Mouse (Mus musculus): ENCODE results near the gene Prkar1b. TPM values are rescaled to one million over a fixed set of nuclear protein-coding genes. Genes with fewer than 3 reads are reported as not detected.
A peak's percentile ranks its signal among the peaks of the same experiment; 100 is the strongest.

Prkar1b gene
- total and polyA plus RNA-seq, 2 experiments from 2014 or later, result 303 to 392 TPM

DNA sequence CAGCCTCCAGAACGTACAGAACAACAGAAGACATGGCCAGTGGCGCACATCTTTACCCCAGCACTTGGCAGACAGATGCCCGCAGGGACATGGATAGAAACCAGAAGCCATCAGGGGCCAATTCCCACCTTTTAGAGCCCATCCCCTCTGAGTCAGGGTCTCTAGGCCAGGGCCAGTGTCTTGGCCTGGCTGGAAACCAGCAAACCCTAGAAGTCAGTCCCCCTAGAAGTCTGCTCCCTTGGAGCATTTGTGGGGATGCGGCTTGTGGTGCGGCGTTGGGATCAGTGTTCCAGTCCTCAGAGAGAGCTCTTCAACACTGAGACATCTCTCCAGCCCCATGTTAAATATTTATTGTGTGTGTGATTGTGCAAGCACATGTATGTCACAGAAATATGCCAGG lies 12.6 kb downstream of the Prkar1b start:
- ATAC-seq, result no peak
- H3K9me3 ChIP-seq (ENCODE audit: low read length), result no peaks in the 10 kb centered on the region
- H3K9ac ChIP-seq, result no peak overlapping the region
- H3K27me3 ChIP-seq (ENCODE audit: insufficient read depth, low read length), result no peaks in the 10 kb centered on the region
- H3K4me3 ChIP-seq (ENCODE audit: low read depth, low read length), result no peak overlapping the region
- DNase-seq, result no peak
- 88% methylated on average over 6 of the region's 6 CpGs for WGBS
- no peaks in the 10 kb centered on the region for H3K36me3 ChIP-seq (ENCODE audit: insufficient read depth)
- H3K27ac ChIP-seq (ENCODE audit: low read depth, low read length), result no peak overlapping the region
- no peak for TF ChIP-seq CTCF (IDR thresholded peaks at IDR 0.05; ENCODE audit: low read depth)
- peaks cover 9% of the 10 kb centered on the region for H3K4me1 ChIP-seq (ENCODE audit: insufficient read depth)
- H3K4me2 ChIP-seq (ENCODE audit: low read depth), result no peak overlapping the region

- no peak for TF ChIP-seq CTCF (IDR thresholded peaks at IDR 0.05; ENCODE audit: low read depth)
- no peaks in the 10 kb centered on the region for H3K9me3 ChIP-seq (ENCODE audit: low read length)
- DNase-seq (no peak), ATAC-seq (no peak)
- H3K4me1 ChIP-seq (ENCODE audit: insufficient read depth), result peaks cover 9% of the 10 kb centered on the region
- H3K4me2 ChIP-seq (ENCODE audit: low read depth), result no peak overlapping the region
- H3K27ac ChIP-seq (ENCODE audit: low read depth, low read length), result no peak overlapping the region
- H3K4me3 ChIP-seq (ENCODE audit: low read depth, low read length), result no peak overlapping the region
- 29% methylated on average over 1 of the region's 1 CpGs for WGBS
- no peaks in the 10 kb centered on the region for H3K36me3 ChIP-seq (ENCODE audit: insufficient read depth)
- H3K27me3 ChIP-seq (ENCODE audit: insufficient read depth, low read length), result no peaks in the 10 kb centered on the region
- H3K9ac ChIP-seq, result no peak overlapping the region
Measured at GRCm38 (mm10) chr5:139136341-139136740, 13.5 kb downstream of the Prkar1b start.

DNA sequence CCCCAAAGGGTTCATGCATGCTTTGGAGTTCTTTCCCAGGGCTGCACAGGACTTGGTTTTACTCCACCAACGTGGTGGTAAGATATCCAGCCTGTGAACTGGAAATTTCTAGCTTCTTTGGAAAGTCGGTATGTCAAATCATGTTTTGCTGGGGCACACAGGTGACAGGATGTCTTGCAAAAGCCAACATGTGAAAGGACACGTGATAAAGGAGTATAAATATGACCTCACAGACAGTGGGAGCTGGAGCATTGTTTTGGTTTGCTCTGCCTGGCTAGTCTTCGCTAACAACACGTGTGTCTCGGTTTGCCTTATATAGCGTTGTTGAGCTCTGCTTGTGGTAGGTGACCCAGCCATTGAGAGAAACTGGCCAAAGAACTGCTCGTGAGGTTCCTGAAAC lies 15.3 kb downstream of the Prkar1b start:
- ATAC-seq (no peak), DNase-seq (no peak)
- Histone ChIP-seq H3K27me3 (ENCODE audit: insufficient read depth, low read length) (no peaks in the 10 kb centered on the region), H3K36me3 (ENCODE audit: insufficient read depth) (no peaks in the 10 kb centered on the region), H3K4me1 (ENCODE audit: insufficient read depth) (peaks cover 13% of the 10 kb centered on the region), H3K27ac (ENCODE audit: low read depth, low read length) (no peak overlapping the region), H3K4me3 (ENCODE audit: low read depth, low read length) (no peak overlapping the region), H3K4me2 (ENCODE audit: low read depth) (no peak overlapping the region), H3K9me3 (ENCODE audit: low read length) (no peaks in the 10 kb centered on the region), H3K9ac (no peak overlapping the region)
- WGBS, result 81% methylated on average over 8 of the region's 8 CpGs
- no peak for TF ChIP-seq CTCF (IDR thresholded peaks at IDR 0.05; ENCODE audit: low read depth)

- DNase-seq, result no peak
- H3K36me3 ChIP-seq (ENCODE audit: insufficient read depth), result peaks cover 10% of the 10 kb centered on the region; the same call in 1 of the 2 replicates
- 71% methylated on average over 5 of the region's 5 CpGs for WGBS
- H3K27ac ChIP-seq (ENCODE audit: low read depth, low read length), result peak overlapping the region; percentile 88
- no peaks in the 10 kb centered on the region for H3K9me3 ChIP-seq (ENCODE audit: low read length)
- H3K4me3 ChIP-seq (ENCODE audit: low read depth, low read length), result no peak overlapping the region
- H3K4me1 ChIP-seq (ENCODE audit: insufficient read depth), result peaks cover 18% of the 10 kb centered on the region
- no peaks in the 10 kb centered on the region for H3K27me3 ChIP-seq (ENCODE audit: insufficient read depth, low read length)
- H3K9ac ChIP-seq, result 0 out of 2 replicates have a peak overlapping the region, but pooled peaks have one; percentile 80
- H3K4me2 ChIP-seq (ENCODE audit: low read depth), result peak overlapping the region; percentile 59
- no peak for ATAC-seq
- no peak for TF ChIP-seq CTCF (IDR thresholded peaks at IDR 0.05; ENCODE audit: low read depth)
Measured at GRCm38 (mm10) chr5:139130351-139130750, 19.4 kb downstream of the Prkar1b start.

- H3K36me3 ChIP-seq (ENCODE audit: insufficient read depth), result peaks cover 10% of the 10 kb centered on the region; the same call in 1 of the 2 replicates
- H3K9me3 ChIP-seq (ENCODE audit: low read length), result no peaks in the 10 kb centered on the region
- peak; percentile 84 for ATAC-seq
- peak; percentile 63 for DNase-seq
- WGBS, result 8% methylated on average over 38 of the region's 55 CpGs
- TF ChIP-seq CTCF (IDR thresholded peaks at IDR 0.05; ENCODE audit: low read depth), result no peak
- peak overlapping the region; percentile 60 for H3K4me3 ChIP-seq (ENCODE audit: low read depth, low read length)
- H3K4me1 ChIP-seq (ENCODE audit: insufficient read depth), result peaks cover 18% of the 10 kb centered on the region
- peak overlapping the region; percentile 59 for H3K4me2 ChIP-seq (ENCODE audit: low read depth)
- peak overlapping the region; percentile 88 for H3K27ac ChIP-seq (ENCODE audit: low read depth, low read length)
- H3K27me3 ChIP-seq (ENCODE audit: insufficient read depth, low read length), result no peaks in the 10 kb centered on the region
- peak overlapping the region; percentile 80 for H3K9ac ChIP-seq
Measured at GRCm38 (mm10) chr5:139129572-139130151, 20.1 kb downstream of the Prkar1b start.

- Histone ChIP-seq H3K9me3 (ENCODE audit: low read length) (no peaks in the 10 kb centered on the region), H3K9ac (peak overlapping the region; percentile 80), H3K36me3 (ENCODE audit: insufficient read depth) (peaks cover 10% of the 10 kb centered on the region; the same call in 1 of the 2 replicates), H3K4me3 (ENCODE audit: low read depth, low read length) (peak overlapping the region; percentile 60), H3K27ac (ENCODE audit: low read depth, low read length) (peak overlapping the region; percentile 88), H3K4me2 (ENCODE audit: low read depth) (peak overlapping the region; percentile 59), H3K27me3 (ENCODE audit: insufficient read depth, low read length) (no peaks in the 10 kb centered on the region), H3K4me1 (ENCODE audit: insufficient read depth) (peaks cover 18% of the 10 kb centered on the region)
- ATAC-seq (peak; percentile 60), DNase-seq (peak; percentile 63)
- no peak for TF ChIP-seq CTCF (IDR thresholded peaks at IDR 0.05; ENCODE audit: low read depth)
- WGBS, result 13% methylated on average over 12 of the region's 12 CpGs
Measured at GRCm38 (mm10) chr5:139129078-139129477, 20.7 kb downstream of the Prkar1b start.

GRCm38 (mm10) chr5:139128476-139129065 lies 21.2 kb downstream of the Prkar1b start:
- peak overlapping the region; percentile 59 for H3K4me2 ChIP-seq (ENCODE audit: low read depth)
- DNase-seq (peak; percentile 48), ATAC-seq (no peak)
- peaks cover 10% of the 10 kb centered on the region; the same call in 1 of the 2 replicates for H3K36me3 ChIP-seq (ENCODE audit: insufficient read depth)
- peak overlapping the region; percentile 80 for H3K9ac ChIP-seq
- H3K27ac ChIP-seq (ENCODE audit: low read depth, low read length), result peak overlapping the region; percentile 88
- H3K4me1 ChIP-seq (ENCODE audit: insufficient read depth), result peaks cover 18% of the 10 kb centered on the region
- H3K9me3 ChIP-seq (ENCODE audit: low read length), result no peaks in the 10 kb centered on the region
- peak overlapping the region; percentile 60 for H3K4me3 ChIP-seq (ENCODE audit: low read depth, low read length)
- peak; percentile 40 for TF ChIP-seq CTCF (IDR thresholded peaks at IDR 0.05; ENCODE audit: low read depth)
- 23% methylated on average over 12 of the region's 12 CpGs for WGBS
- no peaks in the 10 kb centered on the region for H3K27me3 ChIP-seq (ENCODE audit: insufficient read depth, low read length)
